Mouse (Mus musculus) mouse embryonic stem cell (cell line): ENCODE measurements around the gene Kif18b.

Source experiments
- in situ Hi-C, 2 experiments: fragments of 300-500 bp; cut with MboI; formaldehyde crosslinking; loops; 1 replicate in 1 of 2; 3 replicates in 1 of 2; pipeline ENCODE4 v1.14.3; 2019 to 2020; ENCODE audit warnings: low sequenced_read_pairs in 2 of 2, low pct_unique_long_range_greater_than_20kb in 1 of 2, mixed read lengths in 1 of 2; ENCODE audit not compliant: unreplicated experiment in 1 of 2

Gene Kif18b

DNA sequence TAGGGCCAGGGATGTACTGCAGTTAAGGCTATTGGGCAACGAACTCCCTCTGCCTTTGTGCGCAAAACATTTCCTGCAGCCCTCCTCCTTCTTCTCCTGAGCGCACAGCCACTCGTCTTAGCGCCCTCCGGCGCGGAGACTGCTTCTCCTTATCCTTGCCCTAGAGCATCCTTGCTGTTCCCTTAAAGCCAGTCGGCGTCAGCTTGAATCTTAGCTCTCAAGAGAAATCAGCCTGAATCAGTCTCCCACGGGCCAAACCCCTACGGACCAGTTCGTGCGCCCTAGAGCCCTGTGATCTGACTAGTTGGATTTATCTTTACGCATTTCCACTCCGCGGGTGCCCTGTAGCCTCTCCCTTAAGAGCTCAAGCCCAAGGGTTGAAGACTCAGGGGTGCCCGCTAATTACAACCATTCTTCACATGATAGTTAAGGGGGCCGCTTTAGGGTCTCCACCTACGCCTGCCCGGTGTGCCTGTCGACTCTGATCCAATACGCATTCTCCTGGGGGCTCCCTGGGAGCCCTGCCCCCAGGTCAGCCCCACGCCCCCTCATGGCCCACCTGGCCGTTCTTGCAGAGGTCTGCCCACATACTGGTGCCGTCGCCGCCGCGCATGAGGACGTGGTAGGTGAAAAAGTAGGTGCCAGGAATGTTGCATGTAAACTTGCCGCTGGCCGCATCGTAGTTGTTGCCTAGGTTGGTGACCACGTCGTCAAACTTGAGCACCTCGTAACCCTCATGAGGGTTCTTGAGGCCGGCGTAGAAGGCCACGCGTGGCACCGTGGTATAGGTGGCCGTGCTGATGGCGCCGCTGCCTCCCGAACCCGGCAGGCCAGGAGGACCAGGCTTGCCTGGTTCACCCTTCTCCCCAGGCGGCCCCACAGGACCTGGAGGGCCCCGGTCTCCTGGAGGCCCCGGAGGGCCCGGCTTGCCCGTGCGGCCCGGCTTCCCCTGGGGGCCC is 20.7 kb upstream of the Kif18b start:
- in situ Hi-C loops, result no loop called here

GRCm38 (mm10) chr11:102941236-102941635 is 16.3 kb upstream of the Kif18b start:
- in situ Hi-C loops, result no loop called here

DNA sequence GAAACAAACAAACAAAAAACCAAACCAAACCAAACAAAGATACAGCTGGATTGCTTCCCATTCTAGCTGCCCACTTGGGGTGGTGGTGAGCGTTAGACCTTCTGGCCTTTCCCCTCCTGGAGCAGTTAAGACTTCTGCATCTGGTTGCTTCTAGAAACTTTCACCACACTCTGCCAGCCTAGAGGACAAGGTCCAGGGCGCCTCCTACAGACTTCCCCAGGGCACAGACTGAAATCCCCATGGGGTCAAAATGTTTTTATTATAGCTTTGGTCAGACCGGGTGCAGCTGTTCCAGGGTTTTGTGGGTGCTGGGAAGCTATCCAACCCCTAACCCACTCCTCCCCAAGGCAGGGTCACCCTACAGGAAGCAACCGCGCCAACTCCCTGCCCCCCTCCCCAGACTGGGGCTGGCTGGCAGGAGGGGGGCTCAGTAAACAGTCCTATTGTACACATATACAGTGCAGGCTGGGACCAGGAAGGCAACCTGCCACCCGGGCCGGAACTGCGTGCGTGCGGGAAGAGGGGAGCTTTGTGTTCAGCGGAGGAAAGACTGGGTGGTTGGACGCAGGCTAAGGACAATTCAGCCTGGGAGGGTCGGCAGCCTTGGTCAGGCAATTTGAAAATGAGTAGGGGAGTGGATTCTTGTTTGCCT is 14.2 kb upstream of the Kif18b start:
- in situ Hi-C loops, result no loop called here

DNA sequence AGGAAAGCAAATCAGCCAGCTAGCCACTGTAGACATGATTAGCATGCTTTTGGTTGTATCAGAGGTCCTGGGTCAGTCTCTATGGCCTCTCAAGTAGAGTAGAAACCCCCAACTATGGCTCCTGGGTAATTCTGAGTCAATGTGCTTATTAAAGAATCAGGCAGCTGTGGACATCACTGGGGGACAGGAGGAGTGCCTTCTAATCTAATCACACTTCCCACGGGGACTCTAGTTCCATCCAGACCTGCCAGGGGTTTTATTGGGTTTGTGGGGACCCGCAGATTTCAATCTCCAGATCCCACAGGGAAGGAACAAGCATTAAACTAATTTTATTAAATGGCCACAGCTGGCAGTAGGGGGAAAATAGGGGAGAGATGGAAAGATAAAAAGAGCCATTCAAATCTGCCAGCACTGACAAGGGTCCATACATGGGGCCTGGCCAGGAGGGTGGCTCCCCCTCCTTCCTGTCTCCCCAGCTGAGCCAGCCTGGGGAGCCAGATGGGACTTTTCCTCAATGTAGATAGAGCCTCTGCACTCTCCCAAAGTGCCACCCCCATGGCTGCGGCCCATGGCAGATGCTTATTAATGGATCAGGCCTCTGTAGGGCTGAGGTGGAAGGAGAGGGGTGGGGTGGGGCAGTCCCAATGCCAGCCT is 12.7 kb upstream of the Kif18b start:
- in situ Hi-C loops, result no loop called here

DNA sequence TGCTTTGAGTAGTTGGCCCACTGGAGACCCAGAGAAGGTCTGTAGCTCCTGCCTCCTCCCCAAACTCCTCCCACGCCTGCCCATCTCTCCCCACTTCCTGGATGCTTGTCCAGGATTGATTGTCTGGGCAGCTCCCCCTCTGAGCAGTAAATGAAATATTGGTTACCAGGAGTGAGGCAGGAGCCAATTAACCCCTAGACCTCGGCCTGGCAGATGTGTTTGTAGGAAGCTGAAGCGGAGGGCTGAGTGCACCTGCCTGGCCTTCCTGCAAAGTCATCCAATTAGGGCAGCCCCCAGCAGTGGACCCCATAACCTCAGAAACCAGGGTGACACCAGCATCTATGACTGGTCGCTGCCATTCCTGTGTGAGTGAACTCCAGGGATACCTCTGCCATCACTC is 11.3 kb upstream of the Kif18b start:
- in situ Hi-C loops, result no loop called here

DNA sequence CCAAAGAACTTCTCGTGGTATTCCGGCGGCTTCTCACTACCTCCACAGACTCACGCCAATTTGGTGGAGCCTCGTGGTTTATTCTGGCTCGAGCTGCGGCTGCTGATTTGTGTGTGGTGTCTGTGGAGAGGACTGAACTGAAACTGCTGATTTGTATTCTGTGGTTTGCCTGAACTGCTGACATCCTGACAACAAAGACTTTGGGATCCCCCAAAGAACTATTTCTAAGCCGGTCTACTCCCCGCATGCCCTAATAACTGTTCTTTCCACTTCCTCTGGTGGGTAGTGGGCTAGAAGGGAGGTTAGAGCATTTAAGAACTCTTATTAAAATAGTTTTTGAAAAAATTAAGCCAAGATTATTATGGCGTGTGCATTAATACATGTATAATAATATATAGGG is 5.7 kb upstream of the Kif18b start:
- in situ Hi-C loops, result no loop called here

DNA sequence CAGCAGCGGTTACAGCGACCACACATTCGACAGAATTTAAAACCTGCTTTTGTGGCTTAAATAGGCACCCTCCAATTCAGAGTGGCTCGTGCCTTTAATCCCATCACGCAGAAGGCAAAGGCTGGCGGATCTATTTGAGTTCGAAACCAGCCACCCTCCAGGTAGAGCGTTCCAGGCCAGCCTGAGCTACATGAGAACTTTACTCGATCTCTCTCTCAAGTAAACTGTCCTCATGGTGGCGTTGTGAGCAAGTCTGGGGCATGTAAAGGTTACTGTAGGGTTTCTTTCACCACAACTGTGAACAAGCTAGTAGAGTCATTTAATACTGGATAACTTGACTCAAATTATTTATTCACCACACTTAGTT is 410 bp upstream of the Kif18b start:
- in situ Hi-C loops, result no loop called here

DNA sequence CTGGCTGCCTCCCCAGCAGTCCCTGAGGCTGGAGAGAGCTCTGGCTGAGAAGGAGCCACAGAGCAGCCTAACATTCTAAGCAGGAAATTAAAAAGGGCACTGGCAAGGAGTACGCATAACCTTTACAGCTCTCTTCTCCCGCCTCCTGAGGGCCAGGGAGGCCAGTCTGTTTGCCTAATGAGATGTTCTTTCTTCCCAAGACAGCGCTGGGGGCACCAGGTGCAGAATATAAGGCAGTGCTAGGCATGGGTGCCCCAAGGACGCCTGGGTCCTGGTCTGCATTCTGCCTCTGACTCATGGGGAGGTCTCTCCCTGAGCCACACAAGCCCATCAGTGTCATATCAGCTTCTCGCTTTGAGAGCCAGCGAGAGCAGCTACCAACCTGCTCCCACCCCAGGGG is 3.4 kb downstream of the Kif18b start:
- in situ Hi-C loops, result no loop called here

DNA sequence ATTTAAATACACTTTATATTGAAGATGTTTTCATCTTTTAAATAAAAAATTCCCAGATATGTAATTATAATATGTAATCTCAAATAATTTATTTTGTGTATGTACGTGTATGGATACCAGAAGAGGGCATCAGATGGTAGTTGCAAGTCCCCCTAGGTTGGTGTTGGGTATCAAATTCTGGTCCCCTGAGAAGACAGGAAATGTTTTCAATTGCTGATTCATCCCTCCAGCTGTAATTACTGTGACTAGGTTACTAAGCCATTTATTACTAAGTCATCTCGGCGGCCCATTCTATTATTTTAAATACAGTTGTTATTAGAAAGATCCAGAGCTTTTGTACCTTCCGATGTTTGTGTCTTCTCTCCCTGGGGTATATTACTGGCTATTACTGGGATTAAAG is 6.8 kb downstream of the Kif18b start:
- in situ Hi-C loops, result no loop called here

GRCm38 (mm10) chr11:102915380-102915779 is 9.5 kb downstream of the Kif18b start:
- in situ Hi-C loops, result no loop called here

- in situ Hi-C loops, result no loop called here
Measured at GRCm38 (mm10) chr11:102911376-102911775, 13.5 kb downstream of the Kif18b start.

DNA sequence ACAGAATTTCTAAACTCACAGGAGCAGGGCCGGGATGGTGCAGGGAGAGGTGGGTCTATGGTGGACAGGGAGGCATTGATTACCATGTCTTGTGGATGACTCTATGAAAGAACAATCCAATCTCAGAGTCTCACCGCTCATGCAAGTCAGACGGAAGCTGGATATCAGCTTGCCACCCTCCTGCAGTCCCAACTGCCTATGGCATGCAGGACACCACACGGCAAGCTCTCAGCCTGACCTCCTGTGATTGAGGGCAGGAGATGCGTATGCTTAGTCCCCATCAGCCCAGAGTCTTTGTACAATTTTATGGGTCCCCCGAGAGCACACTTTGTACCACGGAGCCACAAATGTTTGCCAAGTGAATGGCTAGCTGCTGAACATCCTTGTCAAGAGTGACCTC is 21.3 kb downstream of the Kif18b start:
- in situ Hi-C loops, result no loop called here

GRCm38 (mm10) chr11:102902107-102902506 is 22.8 kb downstream of the Kif18b start:
- in situ Hi-C loops, result no loop called here

- in situ Hi-C loops, result no loop called here
Measured at GRCm38 (mm10) chr11:102901199-102901598, 23.7 kb downstream of the Kif18b start.

- in situ Hi-C loops, result no loop called here
Measured at GRCm38 (mm10) chr11:102900763-102901162, 24.2 kb downstream of the Kif18b start, which contains the start of gene Gfap. Gene Gfap (minus strand): TSS chr11:102900912.

DNA sequence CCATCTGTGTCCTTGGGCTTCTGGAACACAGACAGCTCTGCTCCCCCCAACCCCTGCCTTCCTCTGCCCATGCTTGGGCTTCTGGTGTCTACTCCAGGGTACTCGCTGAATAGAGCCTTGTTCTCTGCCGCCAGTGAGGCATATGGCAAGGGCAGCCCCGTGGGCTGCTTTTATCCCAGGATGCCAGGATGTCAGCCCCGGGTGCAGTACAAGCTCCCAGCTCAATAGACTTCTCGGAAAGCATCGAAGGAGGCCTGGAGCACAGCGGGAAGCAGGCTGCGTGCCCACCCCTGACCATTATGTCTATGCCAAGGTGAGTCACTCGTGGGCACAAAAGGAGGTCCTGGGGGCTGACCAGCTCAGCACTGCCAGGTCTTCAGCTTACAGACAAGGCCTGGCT is 26.5 kb downstream of the Kif18b start:
- in situ Hi-C loops, result loop anchor here in 1 of 2 experiments (5.0 kb wide), 1 partner anchor 94 kb away; no protein-coding TSS in a partner anchor

- in situ Hi-C loops, result loop anchor here in 1 of 2 experiments (5.0 kb wide), 1 partner anchor 96 kb away; no protein-coding TSS in a partner anchor
Measured at GRCm38 (mm10) chr11:102896641-102897040, 28.3 kb downstream of the Kif18b start.

DNA sequence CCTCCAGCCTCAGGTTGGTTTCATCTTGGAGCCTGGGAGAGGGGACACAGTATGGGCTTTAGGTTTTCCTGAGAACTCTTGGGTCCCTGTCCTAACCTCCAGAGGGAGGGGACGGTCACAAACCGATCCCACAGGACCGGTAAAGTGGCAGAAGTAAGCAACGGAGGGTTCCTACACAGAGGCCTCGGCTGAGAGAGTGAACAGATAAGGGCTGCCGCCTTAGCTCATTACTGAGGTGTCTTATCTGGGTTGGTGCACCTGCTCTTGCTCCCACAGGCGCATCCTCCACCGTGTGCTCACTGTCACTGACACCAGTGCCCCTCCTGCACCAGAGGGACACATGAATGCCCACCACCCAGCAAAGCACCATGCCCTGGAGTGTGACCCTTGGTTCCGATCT is 29.1 kb downstream of the Kif18b start:
- in situ Hi-C loops, result loop anchor here in 1 of 2 experiments (5.0 kb wide), 1 partner anchor 97 kb away; no protein-coding TSS in a partner anchor

DNA sequence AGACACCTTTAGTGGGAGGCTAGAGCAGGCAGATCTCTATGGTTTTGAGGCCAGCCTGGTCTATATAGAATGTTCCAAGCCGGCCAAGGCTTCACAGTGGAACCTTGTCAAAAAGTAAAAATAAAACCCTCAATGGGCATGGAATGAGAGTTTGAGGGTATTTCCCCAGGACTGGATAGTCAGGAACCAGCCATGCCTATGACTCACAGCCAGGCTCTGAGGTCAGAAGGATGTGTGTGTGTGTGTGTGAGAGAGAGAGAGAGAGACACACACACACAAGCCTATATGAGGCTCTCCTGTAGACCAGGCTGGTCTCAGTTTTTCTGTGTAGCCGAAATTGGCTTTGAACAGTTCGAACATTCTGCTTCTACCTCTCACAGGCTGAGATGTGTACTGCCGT is 30.2 kb downstream of the Kif18b start:
- in situ Hi-C loops, result loop anchor here in 1 of 2 experiments (5.0 kb wide), 1 partner anchor 98 kb away; no protein-coding TSS in a partner anchor
